Mouse (Mus musculus): ENCODE results near the gene Ano3. TPM values are rescaled to one million over a fixed set of nuclear protein-coding genes. Genes with fewer than 3 reads are reported as not detected.
A peak's percentile ranks its signal among the peaks of the same experiment; 100 is the strongest.

Gene Ano3
- polyA plus RNA-seq, 2 experiments: under 0.01 TPM; not detected in 1

GRCm38 (mm10) chr2:110663329-110663728 lies 287.4 kb downstream of the Ano3 start:
- H3K4me2 ChIP-seq (ENCODE audit: low read depth): no peak overlapping the region
- peak in 1 of 3 experiments; percentile 0 for DNase-seq (ENCODE audit: low read depth in 3 of 3, low spot score in 3 of 3)
- 39% methylated on average over 4 of the region's 4 CpGs for WGBS (ENCODE audit: insufficient replicate concordance)
- H3K9me3 ChIP-seq (ENCODE audit: control insufficient read depth, low read length): no peaks in the 10 kb centered on the region
- no peak overlapping the region for H3K27ac ChIP-seq
- no peaks in the 10 kb centered on the region for H3K4me1 ChIP-seq (replicated peaks; ENCODE audit: control insufficient read depth in 2 of 2, insufficient read depth in 2 of 2, low read length in 1 of 2)
- TF ChIP-seq EP300 (IDR thresholded peaks at IDR 0.05; ENCODE audit: low read depth): no peak
- TF ChIP-seq CTCF (IDR thresholded peaks at IDR 0.05; ENCODE audit: low read depth): peak; percentile 10; the same call in 1 of the 2 replicates
- no peak overlapping the region for H3K4me3 ChIP-seq (ENCODE audit: insufficient read depth in 1 of 2, low read depth in 2 of 2, low read length in 2 of 2)
- H3K36me3 ChIP-seq (replicated peaks; ENCODE audit: control insufficient read depth, insufficient read depth, low read depth): no peaks in the 10 kb centered on the region
- no peak overlapping the region for H3K9ac ChIP-seq (replicated peaks)
- no peak for ATAC-seq (ENCODE audit: insufficient read depth)
- no peaks in the 10 kb centered on the region for H3K27me3 ChIP-seq (ENCODE audit: control insufficient read depth, insufficient read depth, low read length)

GRCm38 (mm10) chr2:110644846-110645245 lies 305.9 kb downstream of the Ano3 start:
- H3K4me2 ChIP-seq (ENCODE audit: low read depth): no peak overlapping the region
- H3K9me3 ChIP-seq (ENCODE audit: control insufficient read depth, low read length): no peaks in the 10 kb centered on the region
- no peak overlapping the region for H3K27ac ChIP-seq
- no peaks in the 10 kb centered on the region for H3K27me3 ChIP-seq (ENCODE audit: control insufficient read depth, insufficient read depth, low read length)
- no peak for TF ChIP-seq CTCF (IDR thresholded peaks at IDR 0.05; ENCODE audit: low read depth)
- H3K36me3 ChIP-seq (replicated peaks; ENCODE audit: control insufficient read depth, insufficient read depth, low read depth): no peaks in the 10 kb centered on the region
- DNase-seq (ENCODE audit: low read depth in 3 of 3, low spot score in 3 of 3) (no peak), ATAC-seq (ENCODE audit: insufficient read depth) (no peak)
- no peaks in the 10 kb centered on the region for H3K4me1 ChIP-seq (replicated peaks; ENCODE audit: control insufficient read depth in 2 of 2, insufficient read depth in 2 of 2, low read length in 1 of 2)
- no peak overlapping the region for H3K4me3 ChIP-seq (ENCODE audit: insufficient read depth in 1 of 2, low read depth in 2 of 2, low read length in 2 of 2)
- H3K9ac ChIP-seq (replicated peaks): no peak overlapping the region

GRCm38 (mm10) chr2:110644358-110644757 lies 306.4 kb downstream of the Ano3 start:
- H3K4me3 ChIP-seq (ENCODE audit: insufficient read depth in 1 of 2, low read depth in 2 of 2, low read length in 2 of 2): no peak overlapping the region
- no peaks in the 10 kb centered on the region for H3K9me3 ChIP-seq (ENCODE audit: control insufficient read depth, low read length)
- H3K9ac ChIP-seq (replicated peaks): no peak overlapping the region
- TF ChIP-seq EP300 (IDR thresholded peaks at IDR 0.05; ENCODE audit: low read depth): no peak
- no peak for TF ChIP-seq CTCF (IDR thresholded peaks at IDR 0.05; ENCODE audit: low read depth)
- no peak for DNase-seq (ENCODE audit: low read depth in 3 of 3, low spot score in 3 of 3)
- no peaks in the 10 kb centered on the region for H3K27me3 ChIP-seq (ENCODE audit: control insufficient read depth, insufficient read depth, low read length)
- H3K27ac ChIP-seq: no peak overlapping the region
- WGBS (ENCODE audit: insufficient replicate concordance): 59% methylated on average over 1 of the region's 1 CpGs
- no peak for ATAC-seq (ENCODE audit: insufficient read depth)
- no peak overlapping the region for H3K4me2 ChIP-seq (ENCODE audit: low read depth)
- no peaks in the 10 kb centered on the region for H3K4me1 ChIP-seq (replicated peaks; ENCODE audit: control insufficient read depth in 2 of 2, insufficient read depth in 2 of 2, low read length in 1 of 2)
- no peaks in the 10 kb centered on the region for H3K36me3 ChIP-seq (replicated peaks; ENCODE audit: control insufficient read depth, insufficient read depth, low read depth)

Other genes starting within 250 kb of the Ano3 start
- gene Muc15, start 229.6 kb downstream of the Ano3 start, polyA plus RNA-seq (2012; rRNA removed): not detected in 2 replicates
- not detected in 2 replicates for gene Muc15, start 229.6 kb downstream of the Ano3 start, polyA plus RNA-seq (2014; fragmentation: Nextera tagmentation; extraction: Ambion mirVana)
- not detected in 2 replicates for gene Gm13941, start 155.1 kb upstream of the Ano3 start, polyA plus RNA-seq (2012; rRNA removed)
- gene Gm13941, start 155.1 kb upstream of the Ano3 start, polyA plus RNA-seq (2014; fragmentation: Nextera tagmentation; extraction: Ambion mirVana): not detected in 2 replicates
- not detected in 2 replicates for gene Gm15130, start 202.0 kb upstream of the Ano3 start, polyA plus RNA-seq (2012; rRNA removed)
- not detected in 2 replicates for gene Gm15130, start 202.0 kb upstream of the Ano3 start, polyA plus RNA-seq (2014; fragmentation: Nextera tagmentation; extraction: Ambion mirVana)